Mouse (Mus musculus) adipose tissue, adult 10 weeks (tissue): ENCODE data around the gene Atp10a. TPM values are rescaled to one million over a fixed set of nuclear protein-coding genes. Genes with fewer than 3 reads are reported as not detected.

Experiments used
- polyA plus RNA-seq: library from polyadenylated mRNA; stranded (reverse); fragments of 350-450 nt; fragmentation: Illumina TruSeq; extraction: RNeasy Lipid Tissue Mini Kit (QIAGEN cat#74804); gene quantifications from one replicate; pipeline ENCODE4 v1.2.3, GENCODE M21; 2014; ENCODE audit warnings: low read depth, low replicate concordance

Gene Atp10a
- 8.7 TPM for polyA plus RNA-seq

GRCm38 (mm10) chr7:58655866-58656265 lies at the start of gene Atp10a:
Gene Atp10a (plus strand): TSS chr7:58656166.

